Mouse (Mus musculus) heart, postnatal 36 days (tissue): ENCODE measurements around the gene Lce3d. TPM values are rescaled to one million over a fixed set of nuclear protein-coding genes. Genes with fewer than 3 reads are reported as not detected.

Experiments
- DNase-seq, 2 experiments: peaks; one replicate each; pipeline ENCODE4 v3.0.0; 2021 to 2022
- intact Hi-C: fragments of 180-260 bp; cut with DNase I; formaldehyde crosslinking; loops from one replicate; pipeline ENCODE4 v1.15.1; 2025
- total RNA-seq, 2 experiments: library from RNA; stranded (reverse); gene quantifications; 2 replicates each; pipeline ENCODE4 v1.2.3; 2021

Gene Lce3d
- not detected for total RNA-seq

DNA sequence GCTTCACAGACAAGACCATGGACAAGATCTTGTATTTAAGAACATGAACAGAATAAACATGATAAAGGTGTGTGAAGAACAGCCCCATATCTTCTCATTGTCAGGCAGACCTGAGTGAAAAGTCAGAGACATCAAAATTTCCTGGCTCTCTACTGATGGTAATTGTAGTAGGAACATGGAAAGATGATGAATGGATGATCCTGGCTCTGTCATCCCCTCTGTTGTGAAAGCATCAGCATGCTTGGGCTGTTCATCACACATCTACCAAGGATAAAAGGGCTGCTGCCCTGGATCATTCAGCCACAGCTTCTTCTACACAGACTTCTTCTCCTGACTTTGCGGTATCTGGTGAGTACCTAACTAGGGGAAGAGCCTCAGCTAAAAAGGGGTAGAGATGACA is at the start of gene Lce3d:
Lce3d (plus strand) TSS at position 301 of the 400 bp plus-strand sequence.
- intact Hi-C loops = no loop called here
- DNase-seq = no peak

DNA sequence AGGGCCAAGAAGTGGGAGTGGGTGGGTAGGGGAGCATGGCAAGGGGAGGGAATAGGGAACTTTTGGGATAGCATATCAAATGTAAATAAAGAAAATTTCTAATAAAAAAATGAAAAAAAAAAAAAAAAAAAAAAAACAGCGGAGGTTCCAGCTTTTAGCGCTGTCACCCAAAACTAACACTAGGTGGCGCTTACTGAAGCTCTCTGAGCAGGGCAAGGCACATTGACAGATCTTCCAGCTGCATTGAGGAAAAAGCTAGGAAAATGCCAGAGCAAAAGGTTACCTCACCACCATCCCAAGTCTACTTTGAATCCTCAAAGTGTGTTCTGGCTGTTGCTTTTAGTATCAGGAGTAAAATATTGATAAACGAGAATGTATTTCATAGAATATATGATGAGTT is 49.6 kb upstream of the Lce3d start:
- DNase-seq = no peak
- intact Hi-C loops = loop anchor here (5.0 kb wide), 1 partner anchor 125 kb away; no protein-coding TSS in a partner anchor

DNA sequence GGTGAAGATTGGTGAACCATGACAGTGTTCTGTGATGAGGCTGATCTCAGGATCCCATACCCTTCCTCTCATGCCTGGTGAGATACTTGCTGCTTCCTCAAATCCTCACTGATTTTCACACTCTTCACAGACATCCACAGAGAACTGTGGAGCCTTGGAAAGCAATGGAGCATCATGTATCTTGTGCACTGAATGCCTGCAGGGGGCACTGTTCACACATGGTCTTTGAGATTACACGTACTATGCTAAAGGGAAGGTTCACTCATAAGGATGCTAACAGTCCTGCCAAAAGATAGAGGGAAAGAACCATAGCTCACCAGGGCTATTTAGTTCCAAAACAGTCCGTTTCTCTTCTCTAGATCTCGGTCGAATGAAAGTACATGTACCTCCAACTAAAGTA is 36.8 kb upstream of the Lce3d start:
- DNase-seq = no peak
- intact Hi-C loops = no loop called here

GRCm38 (mm10) chr3:92926130-92926529 is 31.1 kb upstream of the Lce3d start, which contains the start of gene Lce3a:
Lce3a (minus strand) TSS chr3:92926230.
- intact Hi-C loops = no loop called here
- DNase-seq = no peak

DNA sequence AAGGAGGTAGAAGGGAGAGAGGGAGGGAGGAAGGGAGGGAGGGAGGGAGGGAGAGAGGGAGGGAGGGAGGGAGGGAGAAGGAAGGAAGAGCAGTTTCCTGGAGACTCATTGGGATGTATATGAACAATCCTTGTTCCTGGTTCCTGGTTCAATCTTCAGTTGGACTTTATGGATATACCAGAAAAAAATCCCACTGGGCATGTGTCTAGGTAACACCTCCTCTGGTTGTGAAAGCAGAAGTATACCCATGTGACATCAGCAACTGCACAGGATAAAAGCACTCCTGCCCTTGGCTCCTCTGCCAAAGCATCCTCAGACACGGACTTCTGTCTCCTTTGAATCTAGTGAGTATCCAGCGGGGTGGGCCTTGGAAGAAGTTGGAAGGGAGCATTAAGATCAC is 24.5 kb upstream of the Lce3d start, which contains the start of gene Lce3b:
Lce3b (plus strand) TSS at position 301 of the 400 bp plus-strand sequence.
- intact Hi-C loops = no loop called here
- no peak for DNase-seq

DNA sequence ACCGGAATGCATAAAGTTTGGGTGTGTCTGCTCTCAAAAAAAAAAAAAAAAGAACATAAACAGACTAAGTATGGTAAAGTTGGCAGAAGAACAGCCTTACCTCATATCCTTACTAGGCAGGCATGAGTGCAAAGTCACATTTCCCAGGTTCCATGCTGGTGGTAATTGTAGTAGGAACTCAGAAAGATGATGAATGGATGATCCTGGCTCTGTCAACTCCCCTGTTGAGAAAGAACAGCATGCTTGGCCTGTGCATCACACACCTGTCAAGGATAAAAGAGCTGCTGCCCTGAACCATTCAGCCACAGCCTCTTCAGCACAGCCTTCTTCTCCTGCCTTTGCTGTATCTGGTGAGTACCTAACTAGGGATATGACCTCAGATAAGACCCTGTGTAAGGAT is 13.0 kb upstream of the Lce3d start, which contains the start of gene Lce3c:
Lce3c (plus strand) TSS at position 301 of the 400 bp plus-strand sequence.
- intact Hi-C loops = no loop called here
- no peak for DNase-seq

DNA sequence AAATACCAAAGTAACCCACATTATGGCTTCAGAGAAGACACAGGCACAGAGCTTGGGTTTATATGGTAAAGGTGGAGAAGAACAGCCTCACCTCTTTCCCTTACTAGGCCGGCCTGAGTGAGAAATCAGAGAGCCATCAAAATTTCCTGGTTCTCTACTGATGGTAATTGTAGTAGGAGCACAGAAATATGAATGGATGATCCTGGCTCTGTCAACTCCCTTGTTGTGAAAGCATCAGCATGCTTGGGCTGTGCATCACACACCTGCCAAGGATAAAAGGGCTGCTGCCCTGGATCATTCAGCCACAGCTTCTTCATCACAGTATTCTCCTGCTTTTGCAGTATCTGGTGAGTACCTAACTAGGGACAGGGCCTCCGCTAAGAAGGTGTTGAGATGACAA is 9.6 kb downstream of the Lce3d start, which contains the start of gene Lce3e:
Lce3e (plus strand) TSS at position 301 of the 400 bp plus-strand sequence.
- intact Hi-C loops = no loop called here
- DNase-seq = no peak

DNA sequence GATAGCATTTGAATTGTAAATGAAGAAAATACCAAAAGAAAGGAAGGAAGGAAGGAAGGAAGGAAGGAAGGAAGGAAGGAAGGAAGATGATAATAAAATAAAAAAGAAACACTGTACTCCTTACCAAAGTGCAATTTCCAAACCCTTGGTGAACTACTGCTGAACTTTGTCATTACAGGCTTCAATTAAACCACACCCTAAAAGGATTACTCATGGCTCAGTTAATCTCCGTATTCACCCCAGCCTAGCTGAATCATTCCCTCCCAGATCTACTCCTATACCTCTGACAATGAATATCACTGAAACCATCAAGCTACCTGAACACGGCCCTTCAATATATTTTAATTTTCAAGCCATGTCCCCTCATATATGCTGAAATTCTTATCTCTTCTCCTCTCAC is 21.3 kb downstream of the Lce3d start:
- intact Hi-C loops = no loop called here
- DNase-seq = no peak

- intact Hi-C loops = no loop called here
- no peak for DNase-seq
These were observed 34.7 kb downstream of the Lce3d start, which contains the start of gene Lce3f for GRCm38 (mm10) chr3:92991926-92992325. Lce3f (plus strand) TSS chr3:92992226.

DNA sequence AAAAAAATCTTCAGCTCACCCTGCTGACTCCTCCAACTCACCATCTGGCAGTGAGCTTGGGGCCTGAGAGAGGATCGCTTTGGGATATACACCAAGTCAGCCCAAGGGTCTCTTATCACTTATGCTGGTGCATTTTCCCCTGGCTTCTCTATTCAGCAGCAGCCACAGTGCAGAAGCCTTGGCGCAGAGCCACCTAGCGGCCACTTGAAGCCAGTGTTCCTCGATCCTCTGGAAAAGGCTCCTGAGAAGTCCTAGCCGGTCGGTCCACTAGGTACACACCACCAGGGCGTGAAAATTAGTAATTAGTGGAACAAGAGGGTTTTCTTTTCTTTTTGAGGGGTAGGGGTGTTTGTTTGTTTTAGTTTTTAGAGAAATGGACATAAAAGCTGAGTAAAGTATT is 41.5 kb downstream of the Lce3d start:
- intact Hi-C loops = loop anchor here (2.0 kb wide), 1 partner anchor 848 kb away; no protein-coding TSS in a partner anchor
- peak; percentile 11 to 57 for DNase-seq

DNA sequence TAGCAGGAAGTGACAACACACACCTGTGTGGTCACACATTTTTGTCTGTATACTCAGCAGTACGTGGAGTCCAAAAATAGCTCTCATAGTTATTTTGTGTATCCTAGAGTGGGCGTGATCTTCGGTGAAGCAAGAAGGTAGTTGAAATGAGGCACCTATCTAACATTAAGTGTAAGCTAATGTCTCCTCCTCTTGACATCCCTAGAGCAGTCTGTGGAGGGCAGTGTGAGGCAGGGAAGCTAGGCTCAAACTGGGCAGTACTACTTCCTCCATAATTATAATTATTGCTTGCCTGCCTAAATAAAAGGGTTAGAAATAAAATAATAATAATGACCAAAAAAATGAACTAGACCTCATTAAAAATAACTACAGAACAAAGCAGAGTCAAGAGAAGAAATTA is 43.4 kb downstream of the Lce3d start:
- DNase-seq = no peak
- intact Hi-C loops = no loop called here

DNA sequence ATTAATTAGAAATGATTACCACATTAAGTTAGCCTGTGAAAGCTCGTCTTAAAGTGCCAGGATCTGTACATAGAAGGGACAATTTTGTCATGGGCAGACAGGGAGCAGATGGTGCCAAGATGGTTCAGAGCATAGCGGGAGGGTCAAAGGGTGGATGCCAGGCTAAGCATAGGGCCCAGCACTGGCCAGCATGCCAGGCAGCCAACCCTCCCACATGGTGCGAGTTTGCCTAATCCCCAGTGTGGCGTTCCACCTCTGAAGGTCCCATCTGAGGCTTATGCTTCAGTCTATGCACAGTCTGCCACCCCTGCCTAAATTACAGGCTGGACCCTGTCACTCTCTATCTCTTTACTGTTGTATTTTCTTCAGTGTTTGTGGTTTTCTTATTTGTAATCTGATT is 45.7 kb downstream of the Lce3d start:
- intact Hi-C loops = no loop called here
- DNase-seq = no peak

Other genes starting within 250 kb of the Lce3d start
- gene Lce1e, start 248.3 kb upstream of the Lce3d start, total RNA-seq = not detected
- not detected for gene Lce1f, start 237.0 kb upstream of the Lce3d start, total RNA-seq
- gene Gm38119, start 218.3 kb upstream of the Lce3d start, total RNA-seq = not detected
- not detected for gene Lce1g, start 205.1 kb upstream of the Lce3d start, total RNA-seq
- not detected for gene Lce1h, start 192.3 kb upstream of the Lce3d start, total RNA-seq
- gene Lce1i, start 178.5 kb upstream of the Lce3d start, total RNA-seq = not detected
- gene Lce1j, start 166.9 kb upstream of the Lce3d start, total RNA-seq = not detected
- not detected for gene Lce1k, start 149.5 kb upstream of the Lce3d start, total RNA-seq
- gene Kprp, start 130.1 kb upstream of the Lce3d start, total RNA-seq = not detected
- not detected for gene Lce1l, start 106.1 kb upstream of the Lce3d start, total RNA-seq
- not detected for gene 2310050C09Rik, start 87.2 kb upstream of the Lce3d start, total RNA-seq
- gene Lce3a, start 31.2 kb upstream of the Lce3d start, total RNA-seq = not detected
- not detected for gene Lce3b, start 24.4 kb upstream of the Lce3d start, total RNA-seq
- not detected for gene Lce3c, start 12.9 kb upstream of the Lce3d start, total RNA-seq
- not detected for gene Lce3e, start 9.7 kb downstream of the Lce3d start, total RNA-seq
- not detected for gene Lce3f, start 34.8 kb downstream of the Lce3d start, total RNA-seq
- not detected for gene Crct1, start 58.3 kb downstream of the Lce3d start, total RNA-seq
- not detected for gene Lce1m, start 61.7 kb downstream of the Lce3d start, total RNA-seq
- not detected for gene Gm4858, start 111.4 kb downstream of the Lce3d start, total RNA-seq
- gene Crnn, start 187.4 kb downstream of the Lce3d start, total RNA-seq = not detected
- not detected for gene Flg2, start 239.9 kb downstream of the Lce3d start, total RNA-seq